Mouse (Mus musculus) C2C12 (cell line): ENCODE measurements around the gene Acbd4. TPM values are rescaled to one million over a fixed set of nuclear protein-coding genes. Genes with fewer than 3 reads are reported as not detected.
A peak's percentile ranks its signal among the peaks of the same experiment; 100 is the strongest.

Source experiments
- H3K27me3 ChIP-seq: one replicate; pipeline ENCODE4 v1.6.1; 2011; ENCODE audit not compliant: control insufficient read depth, insufficient read depth, insufficient read length
- H3K36me3 ChIP-seq: one replicate; pipeline ENCODE4 v1.6.1; 2011; ENCODE audit not compliant: control insufficient read depth, insufficient read depth
- H3K4me3 ChIP-seq: one replicate; pipeline ENCODE4 v1.5.1; 2011; ENCODE audit warnings: mild to moderate bottlenecking, control low read depth; ENCODE audit not compliant: poor library complexity, insufficient read depth, severe bottlenecking
- H3K79me2 ChIP-seq: one replicate; pipeline ENCODE4 v1.6.1; 2011; ENCODE audit not compliant: control insufficient read depth, insufficient read depth
- H3K79me3 ChIP-seq: one replicate; pipeline ENCODE4 v1.6.1; 2011; ENCODE audit warnings: low read depth, control low read depth
- H3ac ChIP-seq: one replicate; pipeline ENCODE3; 2011; ENCODE audit warnings: low read depth; ENCODE audit not compliant: control insufficient read depth, insufficient read length
- CEBPB ChIP-seq: IDR thresholded peaks from one replicate; pipeline ENCODE4 v1.6.1; 2011; ENCODE audit warnings: low read depth, mild to moderate bottlenecking, control low read depth, moderate library complexity
- CTCF ChIP-seq: IDR thresholded peaks from one replicate; pipeline ENCODE4 v1.5.1; 2011; ENCODE audit not compliant: control insufficient read depth, insufficient read depth, insufficient read length
- FOSL1 ChIP-seq: IDR thresholded peaks from one replicate; pipeline ENCODE4 v1.8.0; 2011; ENCODE audit warnings: mild to moderate bottlenecking, low read length; ENCODE audit not compliant: poor library complexity, insufficient read depth, severe bottlenecking
- MAX ChIP-seq: IDR thresholded peaks from one replicate; pipeline ENCODE4 v1.6.1; 2011; ENCODE audit warnings: mild to moderate bottlenecking, control low read depth
- MYOD1 ChIP-seq: IDR thresholded peaks from one replicate; pipeline ENCODE4 v1.6.1; 2011; ENCODE audit warnings: low read depth; ENCODE audit not compliant: control insufficient read depth, insufficient read length
- MYOG ChIP-seq: IDR thresholded peaks from one replicate; pipeline ENCODE4 v1.6.1; 2011; ENCODE audit not compliant: control insufficient read depth, insufficient read length; ENCODE audit errors: extremely low read depth
- USF1 ChIP-seq: IDR thresholded peaks from one replicate; pipeline ENCODE4 v1.6.1; 2011; ENCODE audit warnings: low read depth, mild to moderate bottlenecking, control low read depth, moderate library complexity
- polyA plus RNA-seq: library from polyadenylated mRNA; unstranded; fragments of >200 nt; fragmentation: generic; extraction: Trizol; gene quantifications from one replicate; pipeline ENCODE4 v1.2.1, GENCODE M21; 2012; ENCODE audit warnings: missing spikeins

Gene Acbd4
- polyA plus RNA-seq, 1 experiment = 23.0 TPM

GRCm38 (mm10) chr11:103146386-103146785 is 44.9 kb downstream of the Acbd4 start:
- no peaks in the 10 kb centered on the region for H3K79me2 ChIP-seq
- no peaks in the 10 kb centered on the region for H3K36me3 ChIP-seq
- no peak overlapping the region for H3K4me3 ChIP-seq
- H3K79me3 ChIP-seq = no peaks in the 10 kb centered on the region
- no peaks in the 10 kb centered on the region for H3K27me3 ChIP-seq
- TF ChIP-seq FOSL1 (no peak), MYOG (no peak), MYOD1 (no peak), CEBPB (no peak), CTCF (no peak), USF1 (no peak), MAX (no peak)
- H3ac ChIP-seq = no peak overlapping the region

- H3K79me3 ChIP-seq = no peaks in the 10 kb centered on the region
- H3K27me3 ChIP-seq = no peaks in the 10 kb centered on the region
- TF ChIP-seq CTCF = no peak
- TF ChIP-seq MYOG = no peak
- no peaks in the 10 kb centered on the region for H3K79me2 ChIP-seq
- no peak overlapping the region for H3K4me3 ChIP-seq
- H3K36me3 ChIP-seq = no peaks in the 10 kb centered on the region
- no peak overlapping the region for H3ac ChIP-seq
These were observed 46.3 kb downstream of the Acbd4 start for GRCm38 (mm10) chr11:103147766-103148165.

GRCm38 (mm10) chr11:103149771-103150170 is 48.3 kb downstream of the Acbd4 start:
- H3K27me3 ChIP-seq = no peaks in the 10 kb centered on the region
- no peaks in the 10 kb centered on the region for H3K79me2 ChIP-seq
- no peaks in the 10 kb centered on the region for H3K79me3 ChIP-seq
- no peaks in the 10 kb centered on the region for H3K36me3 ChIP-seq
- no peak overlapping the region for H3K4me3 ChIP-seq
- no peak for TF ChIP-seq CEBPB
- TF ChIP-seq MYOD1 = no peak
- no peak for TF ChIP-seq MYOG
- no peak for TF ChIP-seq MAX
- TF ChIP-seq CTCF = no peak
- no peak for TF ChIP-seq USF1
- TF ChIP-seq FOSL1 = no peak
- H3ac ChIP-seq = no peak overlapping the region

GRCm38 (mm10) chr11:103158621-103159478 is 57.4 kb downstream of the Acbd4 start:
- H3ac ChIP-seq = peak overlapping the region; percentile 20
- H3K79me2 ChIP-seq = no peaks in the 10 kb centered on the region
- no peaks in the 10 kb centered on the region for H3K27me3 ChIP-seq
- no peak overlapping the region for H3K4me3 ChIP-seq
- no peaks in the 10 kb centered on the region for H3K36me3 ChIP-seq
- no peaks in the 10 kb centered on the region for H3K79me3 ChIP-seq
- TF ChIP-seq MYOD1 (peak; percentile 85), CEBPB (no peak), CTCF (peak; percentile 97), MYOG (no peak), FOSL1 (no peak), MAX (no peak), USF1 (no peak)

- TF ChIP-seq USF1 = no peak
- no peak for TF ChIP-seq MYOD1
- TF ChIP-seq CTCF = no peak
- no peak for TF ChIP-seq CEBPB
- no peak for TF ChIP-seq MAX
- TF ChIP-seq FOSL1 = no peak
- no peak for TF ChIP-seq MYOG
- Histone ChIP-seq H3K27me3 (no peaks in the 10 kb centered on the region), H3ac (no peak overlapping the region), H3K79me2 (no peaks in the 10 kb centered on the region), H3K4me3 (no peak overlapping the region), H3K79me3 (no peaks in the 10 kb centered on the region), H3K36me3 (no peaks in the 10 kb centered on the region)
These were observed 59.3 kb downstream of the Acbd4 start for GRCm38 (mm10) chr11:103160738-103161137.

GRCm38 (mm10) chr11:103161449-103161848 is 60.0 kb downstream of the Acbd4 start:
- Histone ChIP-seq H3K79me3 (no peaks in the 10 kb centered on the region), H3K36me3 (no peaks in the 10 kb centered on the region), H3K27me3 (no peaks in the 10 kb centered on the region), H3ac (no peak overlapping the region), H3K4me3 (no peak overlapping the region), H3K79me2 (no peaks in the 10 kb centered on the region)
- no peak for TF ChIP-seq CEBPB
- TF ChIP-seq MYOG = no peak
- no peak for TF ChIP-seq MYOD1
- no peak for TF ChIP-seq USF1
- no peak for TF ChIP-seq FOSL1
- no peak for TF ChIP-seq MAX
- no peak for TF ChIP-seq CTCF

Other genes starting within 250 kb of the Acbd4 start
- gene Eftud2, start 220.7 kb upstream of the Acbd4 start, polyA plus RNA-seq = 190 TPM
- gene Ccdc103, start 220.5 kb upstream of the Acbd4 start, polyA plus RNA-seq = 0.59 TPM
- gene Fam187a, start 216.5 kb upstream of the Acbd4 start, polyA plus RNA-seq = 0.05 TPM
- gene Gfap, start 200.8 kb upstream of the Acbd4 start, polyA plus RNA-seq = 0.02 TPM
- 44.9 TPM for gene Kif18b, start 176.6 kb upstream of the Acbd4 start, polyA plus RNA-seq
- 0.87 TPM for gene C1ql1, start 155.0 kb upstream of the Acbd4 start, polyA plus RNA-seq
- gene Nmt1, start 73.5 kb upstream of the Acbd4 start, polyA plus RNA-seq = 64.9 TPM
- gene Dcakd, start 73.3 kb upstream of the Acbd4 start, polyA plus RNA-seq = 185 TPM
- 27.6 TPM for gene Plcd3, start within 50 bp of the Acbd4 start, polyA plus RNA-seq
- gene Hexim1, start 14.5 kb downstream of the Acbd4 start, polyA plus RNA-seq = 24.3 TPM
- 3.4 TPM for gene Hexim2, start 30.7 kb downstream of the Acbd4 start, polyA plus RNA-seq
- gene Fmnl1, start 69.4 kb downstream of the Acbd4 start, polyA plus RNA-seq = 3.7 TPM
- gene 1700023F06Rik, start 106.9 kb downstream of the Acbd4 start, polyA plus RNA-seq = 0.02 TPM
- gene Spata32, start 116.8 kb downstream of the Acbd4 start, polyA plus RNA-seq = not detected
- gene Map3k14, start 165.8 kb downstream of the Acbd4 start, polyA plus RNA-seq = 9.7 TPM